Mouse (Mus musculus) urinary bladder, postnatal 0 days (tissue): ENCODE results near the gene Susd6. TPM values are rescaled to one million over a fixed set of nuclear protein-coding genes. Genes with fewer than 3 reads are reported as not detected.

Experiments
- polyA plus RNA-seq: library from polyadenylated mRNA; unstranded; fragments of >200 nt; fragmentation: Nextera tagmentation; extraction: Ambion mirVana; gene quantifications from 2 replicates; pipeline ENCODE4 v1.2.1, GENCODE M21; 2015

The Susd6 gene
- polyA plus RNA-seq, result 20.1 and 22.1 TPM in 2 replicates

DNA sequence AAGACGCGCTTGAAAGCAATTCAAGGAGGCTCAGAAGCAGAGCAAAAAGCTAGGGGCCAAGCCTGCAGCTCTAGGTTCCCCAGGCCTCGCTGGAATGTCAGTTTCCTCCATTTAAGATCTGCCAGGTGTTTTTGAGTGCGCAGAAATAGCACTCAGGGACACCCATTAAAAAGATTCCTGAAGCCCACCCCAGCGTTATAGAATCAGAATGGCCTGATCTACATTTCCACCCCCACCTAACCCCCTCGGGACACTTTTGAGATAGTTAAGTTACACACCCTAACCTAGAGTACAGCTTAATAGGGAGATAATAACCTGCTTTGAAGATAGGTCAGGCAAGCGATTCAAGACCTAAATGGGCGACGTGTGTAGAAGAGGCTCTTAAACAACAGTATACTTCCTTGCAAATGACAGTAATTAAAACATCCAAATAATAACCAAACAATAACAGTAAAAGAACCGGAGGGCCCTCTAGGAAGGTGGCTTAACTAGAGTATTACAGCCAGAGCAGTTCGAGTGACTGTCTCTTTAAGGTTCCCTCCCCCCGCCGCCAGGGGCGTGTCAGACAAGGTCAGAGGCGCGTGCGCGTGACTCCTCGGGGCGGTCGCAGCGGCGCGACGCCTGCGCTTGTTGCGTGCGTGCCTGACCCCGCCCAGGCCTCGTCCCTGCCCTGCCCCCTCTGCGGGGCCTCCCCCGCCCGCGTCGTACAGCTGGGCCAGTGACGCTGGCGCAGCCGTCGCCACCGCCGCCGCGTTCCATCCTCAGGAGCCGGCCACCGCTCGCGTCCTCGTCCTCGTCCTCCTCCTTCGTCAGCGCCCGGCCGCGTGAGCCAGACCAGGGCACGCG lies at the start of gene Susd6:
Gene Susd6, plus strand, starts transcription at position 662 of the 846 bp plus-strand sequence.

DNA sequence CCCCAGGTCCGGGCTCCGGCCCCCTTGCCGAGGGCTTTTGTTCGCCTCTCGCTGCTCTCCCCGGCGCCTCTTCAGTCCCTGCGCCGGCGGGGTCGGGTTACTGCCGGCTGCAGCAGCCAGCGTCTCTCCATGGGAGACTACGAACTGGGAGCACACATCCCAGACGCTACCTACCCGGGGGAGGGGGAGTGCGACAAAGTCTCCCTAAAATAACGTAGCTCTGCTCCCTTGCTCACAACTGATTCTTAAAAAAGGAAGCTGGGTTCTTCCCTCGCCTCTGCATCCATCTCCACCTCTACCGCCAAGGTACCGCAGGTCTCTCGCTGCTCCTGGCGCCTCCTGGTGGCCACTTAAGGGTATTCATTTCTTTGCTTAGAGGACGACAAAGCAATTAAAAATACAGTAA lies 29.9 kb upstream of the Susd6 start, which contains the start of gene Ccdc177:
Gene Ccdc177, minus strand, starts transcription at position 292 of the 406 bp plus-strand sequence.

Other genes starting within 250 kb of the Susd6 start
- gene Slc39a9, start 146.6 kb upstream of the Susd6 start, polyA plus RNA-seq, result 14.1 and 15.4 TPM in 2 replicates
- gene Erh, start 146.2 kb upstream of the Susd6 start, polyA plus RNA-seq, result 126 and 156 TPM in 2 replicates
- gene Plekhd1, start 97.9 kb upstream of the Susd6 start, polyA plus RNA-seq, result 12.5 and 13.6 TPM in 2 replicates
- 0.04 TPM in 1 of 2 replicates, not detected in the other for gene Ccdc177, start 29.8 kb upstream of the Susd6 start, polyA plus RNA-seq
- 380 and 458 TPM in 2 replicates for gene Srsf5, start 155.0 kb downstream of the Susd6 start, polyA plus RNA-seq
- 0.35 and 0.81 TPM in 2 replicates for gene Slc10a1, start 178.2 kb downstream of the Susd6 start, polyA plus RNA-seq
- 2.2 and 2.9 TPM in 2 replicates for gene Smoc1, start 236.3 kb downstream of the Susd6 start, polyA plus RNA-seq